Mouse (Mus musculus) embryo, embryonic 10.5 days (tissue): Measurements from ENCODE around the gene Klrd1.
"Not testable (repeated sequence)": the region's sequence is repeated elsewhere in the genome, so short reads cannot be mapped to it uniquely, and the experiment has no call there.

ENCODE experiments used
- DNase-seq: peaks from one replicate; pipeline ENCODE4 v3.0.0-alpha.2; 2015; ENCODE audit warnings: low spot score

Klrd1 gene

DNA sequence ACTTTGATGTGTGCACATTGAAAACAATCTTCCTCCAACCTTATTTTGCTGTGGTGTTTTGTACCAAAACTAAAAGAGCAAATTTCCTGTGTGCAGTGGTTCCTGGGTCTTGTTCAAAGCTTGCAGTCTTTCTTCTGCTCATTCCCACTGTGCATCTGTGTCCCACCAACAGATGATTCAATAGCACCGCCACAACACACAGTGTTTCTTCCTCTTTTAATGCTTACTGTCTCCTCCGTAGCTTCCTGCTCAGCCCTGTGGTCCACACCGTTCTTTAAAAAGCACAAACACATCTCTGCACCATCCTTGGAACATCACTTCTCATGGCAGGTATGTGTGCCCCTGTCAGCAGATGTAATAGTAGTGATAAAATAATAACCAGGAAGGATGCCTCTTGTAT is at the start of gene Klrd1:
Klrd1 (plus strand) TSS at position 275 of the 400 bp plus-strand sequence.
- no peak for DNase-seq

- DNase-seq = no peak
Observed at GRCm38 (mm10) chr6:129541931-129542330, 49.7 kb upstream of the Klrd1 start.

DNA sequence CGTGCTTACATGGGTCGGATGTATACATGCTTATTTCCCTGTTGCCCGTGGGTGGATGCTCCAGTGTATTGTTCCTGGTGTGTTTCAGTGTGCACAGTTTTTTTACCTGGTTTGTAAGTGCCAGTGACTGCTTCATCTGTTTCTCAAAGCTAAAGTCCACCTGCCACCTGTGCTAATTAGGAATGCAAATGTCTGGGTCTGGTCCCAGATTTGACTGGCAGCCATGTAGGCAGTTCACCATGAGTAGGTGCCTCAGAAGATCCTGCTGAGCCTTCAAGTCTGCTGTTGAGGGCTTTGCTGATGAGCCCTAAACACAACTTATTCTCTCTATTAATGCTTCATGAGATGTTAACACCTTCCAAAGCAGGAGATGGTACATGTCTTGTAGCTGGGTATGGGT is 49.0 kb upstream of the Klrd1 start:
- DNase-seq = no peak

- DNase-seq = peak; percentile 79
Observed at GRCm38 (mm10) chr6:129543709-129544606, 47.6 kb upstream of the Klrd1 start.

GRCm38 (mm10) chr6:129547277-129547676 is 44.3 kb upstream of the Klrd1 start:
- DNase-seq = no peak

DNA sequence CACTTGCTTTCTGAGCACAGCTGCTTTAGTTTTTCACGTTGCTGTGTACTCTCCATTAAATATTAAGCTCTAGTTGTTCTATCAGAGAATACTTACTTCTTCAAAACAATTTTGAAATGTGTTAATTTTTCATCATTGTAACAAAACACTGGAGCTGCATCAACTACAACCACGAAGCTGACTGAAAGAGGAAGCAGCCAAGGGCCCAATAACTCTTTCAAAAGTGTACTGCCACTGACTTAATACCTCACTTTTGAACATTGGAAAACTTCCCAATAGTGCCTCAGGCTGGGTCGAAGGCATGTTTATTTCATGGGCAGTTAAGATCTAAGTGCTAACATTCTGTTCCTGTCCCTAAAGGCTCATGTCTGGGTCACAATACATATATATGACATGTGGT is 43.6 kb upstream of the Klrd1 start:
- DNase-seq = no peak

- DNase-seq = peak; percentile 51
Observed at GRCm38 (mm10) chr6:129557298-129558023, 34.1 kb upstream of the Klrd1 start.

- DNase-seq = peak; percentile 89
Observed at GRCm38 (mm10) chr6:129558946-129559640, 32.5 kb upstream of the Klrd1 start.

DNA sequence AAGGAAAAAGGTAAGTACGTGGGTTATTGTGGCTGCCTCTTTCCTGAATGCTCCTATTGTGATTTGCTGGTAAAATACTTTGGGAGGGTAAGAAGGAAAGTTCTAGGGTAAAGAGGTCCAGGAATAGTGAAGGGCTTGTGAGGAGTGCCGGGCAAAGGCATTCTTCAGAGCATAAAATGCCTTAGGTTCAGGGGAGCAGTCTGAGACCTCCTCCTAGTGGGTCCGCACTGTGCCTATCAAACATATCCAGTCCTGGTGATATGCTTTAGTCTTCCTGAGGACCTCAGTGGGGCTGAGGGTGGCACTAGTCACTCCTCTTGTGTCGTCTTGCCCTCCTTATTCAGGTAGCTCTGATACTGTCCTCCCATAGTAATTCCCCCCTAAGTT is 31.9 kb upstream of the Klrd1 start:
- DNase-seq = no peak

GRCm38 (mm10) chr6:129565257-129565656 is 26.3 kb upstream of the Klrd1 start:
- no peak for DNase-seq

GRCm38 (mm10) chr6:129575315-129575714 is 16.3 kb upstream of the Klrd1 start:
- DNase-seq = no peak

- DNase-seq = no peak
Observed at GRCm38 (mm10) chr6:129577605-129578004, 14.0 kb upstream of the Klrd1 start, which contains the start of gene Klre1. Gene Klre1, plus strand, starts transcription at chr6:129577905.

GRCm38 (mm10) chr6:129581274-129581673 is 10.3 kb upstream of the Klrd1 start:
- peak; percentile 28 for DNase-seq

- no peak for DNase-seq
Observed at GRCm38 (mm10) chr6:129581896-129582295, 9.7 kb upstream of the Klrd1 start.

DNA sequence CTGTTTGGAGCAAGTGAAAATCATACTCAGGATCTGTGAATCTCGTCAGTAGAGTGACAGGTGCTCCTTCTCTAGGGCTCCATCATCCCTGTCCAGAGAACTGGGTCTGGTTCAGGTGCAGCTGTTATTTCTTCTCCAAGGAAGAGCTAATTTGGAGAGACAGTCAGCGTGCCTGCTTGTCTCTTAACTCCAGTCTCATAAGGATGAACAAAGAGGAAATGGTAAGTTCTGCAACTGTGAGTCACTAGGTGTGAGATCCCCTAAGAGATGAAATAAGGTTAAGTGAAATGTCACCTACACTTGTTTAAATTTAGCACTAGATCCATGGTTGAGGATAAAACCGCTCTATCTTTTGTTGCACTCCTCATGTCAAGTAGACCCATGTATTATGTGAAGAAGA is 8.6 kb upstream of the Klrd1 start:
- DNase-seq = no peak

DNA sequence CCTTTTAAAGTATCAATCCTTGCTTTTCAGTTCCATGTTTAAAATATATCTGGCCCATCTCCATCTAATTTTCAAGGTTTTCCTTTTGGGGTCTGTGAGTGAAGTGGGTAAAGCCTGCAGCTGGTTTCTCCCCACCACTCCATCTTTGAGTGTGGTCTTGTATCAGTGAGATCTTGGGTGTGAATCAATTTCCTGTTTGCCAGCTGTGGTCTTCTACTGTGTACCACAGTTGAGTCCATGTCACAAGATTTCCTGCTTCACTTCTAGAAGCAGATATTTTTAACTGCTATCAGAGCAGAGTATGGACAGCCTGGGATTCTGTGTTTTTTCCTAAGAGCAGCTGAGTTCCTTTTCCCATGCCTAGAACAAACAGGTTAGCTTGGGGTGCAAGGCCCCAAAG is 16.8 kb downstream of the Klrd1 start:
- no peak for DNase-seq

GRCm38 (mm10) chr6:129623735-129624134 is 32.2 kb downstream of the Klrd1 start, which contains the start of gene Klrk1:
Gene Klrk1, minus strand, starts transcription at chr6:129623864.
- no peak for DNase-seq

- not testable (repeated sequence) for DNase-seq
Observed at GRCm38 (mm10) chr6:129631046-129631445, 39.5 kb downstream of the Klrd1 start.

DNA sequence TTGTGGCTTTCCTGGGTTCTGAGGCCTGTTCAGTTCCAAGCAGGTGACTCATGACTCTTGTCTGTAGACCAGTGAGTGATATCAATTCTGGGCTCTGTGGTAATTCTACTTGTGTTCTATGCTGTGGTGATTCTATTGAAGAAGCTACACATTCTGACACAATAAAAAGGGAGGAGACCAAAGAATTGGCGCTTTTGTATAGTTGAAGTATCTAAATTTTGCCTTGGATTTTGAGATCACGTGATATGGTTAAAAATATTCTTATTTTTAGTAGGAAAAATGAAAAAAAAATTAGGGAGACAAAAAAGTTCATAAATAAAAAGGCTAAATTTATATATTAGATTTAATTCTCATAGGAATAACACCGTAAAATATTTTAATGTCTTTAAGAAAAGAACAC is 51.7 kb downstream of the Klrd1 start, which contains the start of gene Klrc3:
Klrc3 (minus strand) TSS at position 101 of the 400 bp plus-strand sequence.
- DNase-seq = not testable (repeated sequence)

GRCm38 (mm10) chr6:129644054-129644453 is 52.5 kb downstream of the Klrd1 start:
- DNase-seq = not testable (repeated sequence)
